Mouse (Mus musculus) C2C12 (cell line): ENCODE data around the gene Tcf3.

Source experiments
- CEBPB ChIP-seq: IDR thresholded peaks from one replicate; pipeline ENCODE4 v1.6.1; 2011; ENCODE audit warnings: low read depth, mild to moderate bottlenecking, control low read depth, moderate library complexity
- CTCF ChIP-seq: IDR thresholded peaks from one replicate; pipeline ENCODE4 v1.5.1; 2011; ENCODE audit not compliant: control insufficient read depth, insufficient read depth, insufficient read length
- FOSL1 ChIP-seq: IDR thresholded peaks from one replicate; pipeline ENCODE4 v1.8.0; 2011; ENCODE audit warnings: mild to moderate bottlenecking, low read length; ENCODE audit not compliant: poor library complexity, insufficient read depth, severe bottlenecking
- MAX ChIP-seq: IDR thresholded peaks from one replicate; pipeline ENCODE4 v1.6.1; 2011; ENCODE audit warnings: mild to moderate bottlenecking, control low read depth
- MYOD1 ChIP-seq: IDR thresholded peaks from one replicate; pipeline ENCODE4 v1.6.1; 2011; ENCODE audit warnings: low read depth; ENCODE audit not compliant: control insufficient read depth, insufficient read length
- MYOG ChIP-seq: IDR thresholded peaks from one replicate; pipeline ENCODE4 v1.6.1; 2011; ENCODE audit not compliant: control insufficient read depth, insufficient read length; ENCODE audit errors: extremely low read depth
- USF1 ChIP-seq: IDR thresholded peaks from one replicate; pipeline ENCODE4 v1.6.1; 2011; ENCODE audit warnings: low read depth, mild to moderate bottlenecking, control low read depth, moderate library complexity

- TF ChIP-seq CTCF (no peak), MAX (no peak), CEBPB (no peak), MYOG (no peak), USF1 (no peak), MYOD1 (no peak), FOSL1 (no peak)
These were observed 21.3 kb upstream of the Tcf3 start for GRCm38 (mm10) chr10:80454781-80455180.
